Mouse (Mus musculus): Measurements from ENCODE around the gene Msi2. TPM values are rescaled to one million over a fixed set of nuclear protein-coding genes. Genes with fewer than 3 reads are reported as not detected.

The Msi2 gene
- total RNA-seq, 1 experiment from 2014 or later, result 189 TPM

DNA sequence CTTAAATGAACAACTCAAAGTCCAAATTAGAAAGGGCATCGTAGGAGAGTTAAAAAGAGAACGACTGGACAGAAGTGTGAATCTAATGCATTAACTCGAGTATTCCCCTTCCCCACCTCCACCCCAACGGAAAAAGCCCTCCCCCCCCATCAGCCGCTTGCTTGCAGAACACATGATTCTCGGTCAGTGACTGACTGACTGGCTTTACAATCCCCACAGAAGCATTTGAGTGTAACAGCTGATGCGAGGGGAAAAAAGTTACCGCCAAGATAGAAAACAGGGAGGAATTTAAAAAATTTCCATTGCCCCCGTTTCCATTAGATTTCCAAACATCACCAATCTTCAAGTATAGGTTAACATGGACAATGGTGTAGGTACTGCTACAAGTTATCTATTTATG lies 4.8 kb downstream of the Msi2 start:
- DNase-seq, result no peak

DNA sequence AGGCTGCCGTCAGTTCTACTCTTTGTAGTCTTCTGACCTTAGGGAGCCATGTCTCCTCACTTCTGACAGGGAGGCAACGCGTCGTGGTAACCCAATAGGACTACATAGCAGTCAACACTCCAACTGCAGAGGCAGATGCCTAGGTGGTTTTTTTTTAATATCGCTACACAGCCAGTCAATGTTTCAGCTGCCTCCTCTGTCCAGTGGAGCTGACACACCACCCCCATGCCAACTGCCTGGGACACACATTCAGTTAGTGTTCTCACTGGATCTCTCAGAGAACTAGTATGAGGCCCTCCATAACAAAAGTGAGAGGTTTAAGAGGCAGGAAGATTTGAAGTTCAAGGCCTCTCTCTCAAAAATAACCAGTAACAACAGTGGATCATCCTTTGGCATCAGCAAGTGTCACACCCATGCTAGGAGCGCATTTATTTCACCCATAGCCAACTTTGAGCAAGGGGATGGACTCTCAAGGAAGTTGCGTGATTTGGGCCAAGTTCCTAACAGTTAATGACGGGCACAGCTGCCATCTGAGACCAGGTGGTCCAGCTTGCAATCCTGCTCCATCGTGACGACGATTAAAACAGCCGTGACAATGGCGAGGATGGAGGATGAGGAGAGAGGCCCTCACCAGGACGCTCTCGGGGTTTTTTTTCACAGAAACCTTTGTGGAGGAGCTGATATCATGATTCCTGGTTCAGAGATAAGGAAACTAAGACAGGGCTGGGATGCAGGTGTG lies 8.3 kb downstream of the Msi2 start:
- DNase-seq, result no peak

DNA sequence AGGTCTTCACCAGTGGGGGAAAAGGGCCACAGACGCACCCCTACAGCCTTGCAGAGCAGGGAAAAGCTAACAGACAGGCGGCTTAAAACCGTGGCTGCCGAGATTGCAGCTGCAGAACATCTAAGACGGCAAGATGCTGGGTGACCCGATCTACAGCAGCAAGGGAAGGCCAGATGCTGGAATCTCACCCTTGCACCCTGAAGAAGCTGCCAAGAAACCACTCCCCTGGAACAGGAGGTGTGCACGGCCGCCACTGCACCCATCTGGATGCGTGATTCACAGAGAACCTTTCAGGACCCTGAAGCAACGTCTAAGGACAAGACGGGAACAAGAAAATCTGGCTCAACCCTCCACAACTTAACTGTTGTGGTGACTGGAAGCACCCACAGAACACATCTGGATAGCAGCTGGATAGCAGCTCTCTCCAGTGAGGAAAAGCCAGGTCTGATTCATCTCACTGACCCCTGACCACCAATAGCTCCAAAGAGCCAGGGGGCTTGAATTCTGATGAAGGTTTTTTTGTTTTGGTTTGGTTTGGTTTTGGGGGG lies 11.0 kb downstream of the Msi2 start:
- DNase-seq, result no peak

DNA sequence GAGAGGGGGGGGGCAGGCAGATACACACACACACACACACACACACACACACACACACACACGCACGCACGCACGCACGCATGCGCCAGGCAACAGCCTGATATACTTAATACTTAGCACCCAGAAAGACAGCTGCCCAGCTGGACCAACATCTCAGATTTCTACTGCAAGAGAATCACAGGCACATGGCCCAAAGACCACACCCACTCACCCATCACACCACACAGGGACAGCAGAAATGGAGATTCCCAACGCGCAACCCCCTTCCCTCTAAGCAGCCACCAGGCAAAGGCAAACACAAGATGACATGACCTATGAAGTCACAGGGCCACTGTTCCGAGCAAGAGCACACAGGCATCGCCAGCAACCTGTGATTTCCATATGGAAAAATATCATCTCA lies 13.6 kb downstream of the Msi2 start:
- DNase-seq, result no peak

DNA sequence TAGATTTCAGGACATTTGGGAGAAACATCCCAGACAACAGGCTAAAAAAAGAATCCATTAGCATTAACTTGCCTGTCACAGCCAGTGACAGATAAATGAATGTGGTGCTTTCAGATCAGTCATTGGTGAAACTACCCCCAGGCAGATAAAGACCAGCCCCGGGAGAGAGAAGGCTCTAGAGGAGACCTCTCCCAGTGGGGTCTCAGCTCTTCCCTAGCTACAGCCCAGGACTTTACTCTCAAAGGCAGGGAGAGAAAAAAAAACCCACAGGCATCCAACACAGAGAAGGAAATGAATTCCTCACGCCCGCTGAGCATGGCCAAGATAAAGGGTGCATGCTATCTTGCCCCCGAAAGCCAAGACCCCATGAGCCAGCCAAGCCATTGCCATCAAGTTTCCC lies 15.1 kb downstream of the Msi2 start:
- no peak for DNase-seq

DNA sequence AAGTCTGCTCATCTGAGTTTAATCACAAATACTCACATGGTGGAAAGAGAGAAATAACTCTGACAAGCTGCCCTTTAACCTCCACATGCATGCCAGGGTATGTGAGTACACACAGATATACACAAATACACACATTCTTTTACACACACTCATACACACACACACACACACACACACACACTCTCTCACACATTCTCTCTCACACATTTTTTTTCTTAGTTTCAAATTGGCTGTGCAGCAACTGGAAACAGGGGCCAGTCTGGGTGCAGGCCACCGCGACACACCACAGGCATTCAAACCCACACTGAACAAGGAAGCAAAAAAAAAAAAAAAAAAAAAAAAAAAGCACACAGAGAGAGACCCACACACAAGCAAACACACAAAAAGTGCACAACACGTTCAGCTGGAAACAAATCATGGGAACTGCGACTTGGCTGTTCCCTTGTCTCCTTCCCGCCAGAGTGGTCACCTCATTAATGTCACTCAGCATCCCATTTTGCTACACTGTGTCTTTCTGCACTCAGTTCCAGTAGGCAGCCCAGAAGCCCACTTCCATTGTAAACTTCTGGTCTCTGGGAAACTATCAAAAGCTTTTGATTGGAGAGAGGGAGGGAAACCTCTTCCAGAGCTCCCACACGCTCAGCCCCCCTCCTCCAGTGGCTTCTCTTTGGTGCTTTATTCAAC lies 16.2 kb downstream of the Msi2 start:
- no peak for DNase-seq

DNA sequence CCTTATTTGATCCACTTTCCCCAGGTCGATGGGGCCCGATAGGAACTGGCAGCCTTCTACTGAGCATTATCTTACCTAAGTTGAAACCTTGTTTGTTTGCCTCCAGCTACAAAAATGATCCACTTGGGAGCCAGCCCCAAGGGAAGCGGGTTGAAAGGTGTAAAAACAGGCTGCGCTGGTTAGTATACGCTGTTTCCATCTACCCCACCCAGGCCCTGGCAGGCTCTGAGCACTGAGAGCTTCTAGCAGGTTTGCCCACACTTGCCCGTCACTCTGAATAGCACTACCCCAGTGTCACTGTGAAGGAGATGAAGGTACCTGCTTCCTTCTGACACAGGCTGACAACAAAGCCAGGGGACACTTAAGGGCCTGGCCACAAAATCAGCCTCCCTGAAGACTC lies 17.3 kb downstream of the Msi2 start:
- DNase-seq, result no peak

DNA sequence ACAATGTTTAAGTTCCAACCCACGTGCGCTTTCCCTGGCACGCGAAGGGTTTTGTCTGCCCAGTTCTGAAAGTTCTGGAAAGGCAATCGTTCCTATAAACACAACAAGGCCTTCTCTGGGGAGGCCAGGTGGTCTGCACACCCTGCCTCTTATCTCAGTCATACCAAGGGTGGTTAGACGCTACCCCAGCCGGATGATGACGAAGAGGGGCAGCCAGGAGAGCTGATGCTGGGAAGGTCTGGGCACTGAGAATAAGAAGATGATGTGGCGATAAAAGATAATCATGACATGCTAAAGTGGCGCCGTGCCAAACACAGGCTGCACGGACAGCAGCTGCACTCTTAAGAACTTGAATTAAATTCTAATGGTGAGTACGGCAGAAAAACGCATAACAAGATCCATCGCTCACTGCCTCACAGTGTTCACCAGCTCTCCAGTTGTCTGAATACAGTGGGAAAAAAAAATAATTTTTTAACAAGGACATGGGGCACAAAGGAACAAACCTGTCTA lies 18.1 kb downstream of the Msi2 start:
- no peak for DNase-seq

DNA sequence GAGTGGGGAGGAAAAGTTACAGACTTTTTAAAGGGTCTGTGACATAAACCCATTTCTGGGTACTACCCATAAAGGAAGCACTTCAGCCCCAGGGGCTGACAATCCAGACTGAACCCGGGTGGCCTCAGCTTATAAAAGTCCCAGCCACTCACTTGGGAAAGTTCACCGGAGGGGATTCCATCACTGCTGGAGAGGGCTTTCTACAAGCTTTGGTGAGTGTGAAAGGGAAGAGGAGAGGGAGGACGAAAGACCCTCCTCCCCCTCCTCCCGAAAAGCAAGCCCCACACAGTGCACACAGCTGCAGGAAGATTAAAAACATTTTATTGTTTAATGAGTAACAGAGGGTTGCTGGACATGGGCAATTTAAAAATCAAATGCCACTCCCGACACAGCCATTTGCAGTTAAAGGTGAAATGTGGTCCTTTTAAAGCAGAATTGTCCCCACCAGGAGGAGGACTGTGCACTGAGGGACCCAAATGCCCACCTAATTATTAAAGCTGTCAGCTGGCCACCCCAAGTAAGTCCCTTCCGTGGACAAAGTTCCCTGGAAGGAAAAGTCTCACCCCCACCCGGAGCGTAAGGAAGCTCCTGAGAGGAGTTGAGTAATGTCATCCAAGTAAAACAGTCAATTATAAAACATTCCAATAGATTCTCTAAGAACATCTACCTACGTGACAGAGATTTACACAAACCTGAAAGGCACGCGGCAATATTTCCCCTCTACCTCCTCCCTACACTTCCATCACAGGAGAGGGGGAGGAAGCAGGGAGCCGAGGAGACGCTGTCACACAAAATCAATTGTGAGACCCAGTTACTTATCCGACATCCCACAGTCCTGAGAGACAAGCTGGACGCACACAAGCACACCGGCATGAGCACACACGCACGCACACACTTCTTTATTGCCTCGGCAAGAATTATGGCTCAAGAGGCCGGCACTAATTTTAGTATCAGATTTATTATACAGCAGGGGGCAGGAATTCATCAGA lies 24.1 kb downstream of the Msi2 start:
- no peak for DNase-seq

DNA sequence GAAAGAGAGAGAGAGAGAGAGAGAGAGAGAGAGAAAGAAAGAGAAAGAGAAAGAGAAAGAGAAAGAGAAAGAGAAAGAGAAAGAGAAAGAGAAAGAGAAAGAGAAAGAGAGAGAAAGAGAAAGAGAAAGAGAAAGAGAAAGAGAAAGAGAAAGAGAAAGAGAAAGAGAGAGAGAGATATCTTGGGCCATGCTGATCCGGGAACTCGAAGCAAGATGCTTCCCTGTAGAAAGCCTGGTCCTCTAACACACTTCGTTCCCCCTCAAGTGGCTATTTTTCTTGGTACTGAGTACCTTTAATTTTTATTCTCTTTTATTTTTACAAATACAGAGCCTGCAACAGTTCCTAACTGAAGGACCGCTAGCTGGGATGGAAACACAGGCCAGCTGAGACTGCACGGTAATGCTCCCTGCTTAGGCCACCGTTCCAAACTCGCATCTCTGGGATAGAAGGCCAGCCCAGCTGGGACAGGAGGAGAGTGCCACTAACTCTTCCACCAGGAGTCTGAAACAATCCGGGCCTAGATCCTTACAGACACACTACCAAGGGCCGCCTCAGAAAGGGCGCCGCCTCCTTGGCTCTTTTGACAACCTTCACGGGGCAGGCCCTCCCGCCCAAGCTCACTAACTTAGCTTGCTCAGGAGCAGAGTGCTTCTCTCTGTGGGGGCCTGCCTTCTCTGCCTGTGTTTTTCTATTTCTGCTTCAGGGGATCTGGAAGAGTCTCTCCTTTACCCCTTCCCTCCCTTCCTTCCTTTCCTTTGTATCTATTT lies 25.1 kb downstream of the Msi2 start:
- peak; percentile 28 for DNase-seq

DNA sequence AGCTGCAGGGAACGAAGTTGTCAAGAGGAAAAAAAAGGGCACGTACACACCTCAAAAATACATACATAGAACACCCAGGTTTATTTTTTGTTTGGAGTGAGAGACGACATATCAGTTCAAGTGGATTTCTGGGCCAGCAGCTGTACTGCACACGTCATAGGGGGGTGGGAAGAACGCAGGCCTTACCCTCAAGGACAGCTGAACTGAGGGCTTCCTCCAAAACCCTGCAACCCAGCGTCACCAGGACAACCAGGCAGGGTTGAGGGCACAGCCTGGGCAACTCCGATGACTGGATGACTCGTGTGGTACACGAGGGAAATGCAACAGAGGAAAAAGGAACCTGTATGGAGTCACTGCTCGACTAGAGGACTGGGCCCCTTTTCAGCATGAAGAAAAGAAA lies 25.9 kb downstream of the Msi2 start:
- DNase-seq, result peak; percentile 76

DNA sequence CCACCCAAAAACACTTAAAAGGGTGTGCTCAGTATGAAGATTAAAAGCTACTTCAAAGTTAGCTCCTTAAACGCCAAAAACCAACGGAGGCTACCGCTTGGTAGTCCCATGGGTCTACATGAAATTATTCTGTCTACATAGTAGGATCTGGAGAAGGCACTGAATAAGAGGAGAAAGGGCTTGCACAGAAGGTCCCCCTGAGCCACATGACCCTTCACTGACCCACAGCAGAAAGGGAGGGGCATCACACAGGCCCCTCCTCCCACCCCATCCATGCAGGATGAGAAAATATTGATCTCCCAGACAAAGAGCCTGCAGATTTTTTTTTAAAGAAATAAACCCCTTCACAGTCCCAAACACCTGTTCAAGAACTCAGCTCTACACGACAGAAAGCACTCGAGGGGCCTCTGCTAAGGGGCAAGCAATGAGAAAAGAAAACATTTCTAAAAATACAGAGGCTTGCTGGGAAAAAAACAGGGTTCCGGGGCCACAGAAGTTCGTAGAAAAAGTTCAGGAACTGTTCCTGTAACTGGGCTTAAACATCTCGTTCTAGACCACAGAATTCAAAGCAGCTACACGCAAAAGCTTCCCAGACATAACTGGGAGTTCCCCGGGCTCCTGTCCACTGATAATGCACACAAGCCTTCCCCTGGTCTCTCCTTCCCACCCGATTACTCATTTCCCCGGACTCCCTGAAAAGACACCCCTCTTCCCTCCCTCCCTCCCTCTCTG lies 27.6 kb downstream of the Msi2 start:
- no peak for DNase-seq

DNA sequence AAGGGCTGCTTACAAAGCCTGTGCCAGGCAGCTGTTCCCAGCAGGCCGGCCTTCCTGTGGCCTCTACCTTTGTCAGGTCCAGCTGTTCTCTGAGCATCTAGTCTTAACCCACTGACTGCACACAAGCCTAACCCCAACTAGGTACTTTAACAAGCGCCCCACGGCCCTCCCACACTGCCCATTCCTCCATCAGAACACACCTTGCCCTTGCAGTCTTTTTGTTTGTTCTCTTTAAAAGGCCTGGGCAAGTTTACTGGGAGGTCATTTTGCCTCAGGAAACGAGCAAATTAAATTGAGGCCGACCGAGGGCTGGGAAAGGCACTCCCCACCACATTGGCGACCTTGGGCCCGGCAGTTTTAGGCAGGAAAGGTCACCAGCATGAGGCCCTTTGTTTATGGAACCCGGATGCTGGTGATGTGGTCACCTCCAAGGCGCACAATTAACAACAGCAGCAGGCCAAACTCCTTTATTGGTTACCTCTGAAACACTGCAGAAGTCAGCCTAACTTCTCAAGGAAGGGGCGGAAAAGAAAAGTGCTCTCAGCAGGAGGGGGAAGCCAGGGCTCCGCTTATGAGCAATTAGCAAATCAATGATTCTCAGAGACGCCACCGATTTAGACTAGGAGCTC lies 28.4 kb downstream of the Msi2 start:
- peak; percentile 35 for DNase-seq

DNA sequence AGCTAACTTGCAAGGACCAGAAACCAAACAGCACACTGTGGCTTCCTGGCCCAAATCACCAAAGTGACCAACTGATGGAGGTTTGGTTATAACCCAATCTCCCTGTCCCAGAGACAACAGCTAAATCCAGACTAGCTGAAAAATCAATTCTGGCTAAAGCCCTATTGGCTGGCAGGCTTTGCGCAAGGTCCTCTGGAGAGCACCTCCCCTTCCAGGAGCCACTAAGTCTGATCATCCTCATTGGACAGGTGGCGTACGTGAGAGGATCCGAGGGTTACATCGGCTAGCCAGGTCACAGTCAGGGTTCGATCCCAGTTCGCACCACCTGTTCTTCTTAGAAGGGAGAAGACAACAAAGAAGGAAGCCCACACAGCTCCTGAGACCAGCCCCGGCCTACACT lies 29.7 kb downstream of the Msi2 start:
- DNase-seq, result no peak

DNA sequence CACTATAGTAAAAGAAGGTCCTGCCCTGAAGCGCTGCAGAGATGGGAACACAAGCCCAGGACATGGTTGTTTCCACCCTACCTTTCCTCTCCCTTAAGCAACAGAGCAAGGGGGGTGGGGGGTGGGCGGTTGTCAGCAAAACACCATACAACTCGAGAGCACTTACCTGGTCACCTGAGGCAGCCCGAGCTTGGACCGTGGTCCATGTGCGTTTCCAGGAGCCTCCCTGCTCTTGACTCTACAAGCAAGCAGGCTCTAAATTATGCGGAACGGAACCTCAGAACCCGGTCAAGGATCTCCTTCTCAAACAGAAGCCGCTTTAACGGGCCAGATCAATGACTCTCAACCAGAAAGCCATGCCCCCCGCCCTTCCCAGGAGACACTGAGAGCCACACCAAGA lies 30.6 kb downstream of the Msi2 start:
- DNase-seq, result no peak

DNA sequence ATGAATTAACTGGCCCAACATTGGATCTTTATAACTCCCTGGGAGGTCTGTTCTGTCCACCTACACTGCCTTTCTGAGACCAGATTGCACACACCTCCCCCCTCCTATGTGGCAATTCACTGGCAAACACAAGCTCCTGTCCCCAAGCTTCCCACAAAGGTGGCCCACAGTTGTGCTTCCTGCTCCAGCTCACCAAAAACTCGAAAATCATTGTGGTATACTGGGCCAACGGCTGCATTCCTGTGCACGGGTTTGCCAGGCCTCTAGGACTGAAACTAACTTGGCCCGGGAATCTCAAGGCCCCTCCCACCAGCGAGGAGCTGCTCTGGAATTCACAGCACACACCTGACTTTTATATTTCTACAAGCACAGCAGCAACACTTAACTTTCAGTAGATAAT lies 31.3 kb downstream of the Msi2 start:
- no peak for DNase-seq

DNA sequence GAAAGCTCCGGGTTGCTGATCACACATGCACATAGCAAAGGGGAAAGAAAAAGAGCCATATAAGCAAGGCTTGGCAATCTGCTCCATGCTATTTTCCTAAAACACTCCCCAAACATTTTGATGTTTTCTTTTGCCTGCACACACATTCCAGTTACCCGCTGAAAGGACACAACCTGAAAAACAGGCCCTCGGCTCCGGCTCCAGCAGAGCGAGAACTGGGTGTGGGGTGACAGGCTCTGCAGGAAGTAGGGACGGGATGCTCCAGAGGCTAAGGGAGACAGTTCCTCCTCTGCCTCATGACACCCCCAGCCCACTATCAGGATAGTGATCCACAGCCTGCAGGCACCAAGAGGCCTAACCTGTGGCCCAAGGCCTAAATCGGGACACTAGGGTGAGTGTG lies 32.3 kb downstream of the Msi2 start:
- DNase-seq, result no peak

DNA sequence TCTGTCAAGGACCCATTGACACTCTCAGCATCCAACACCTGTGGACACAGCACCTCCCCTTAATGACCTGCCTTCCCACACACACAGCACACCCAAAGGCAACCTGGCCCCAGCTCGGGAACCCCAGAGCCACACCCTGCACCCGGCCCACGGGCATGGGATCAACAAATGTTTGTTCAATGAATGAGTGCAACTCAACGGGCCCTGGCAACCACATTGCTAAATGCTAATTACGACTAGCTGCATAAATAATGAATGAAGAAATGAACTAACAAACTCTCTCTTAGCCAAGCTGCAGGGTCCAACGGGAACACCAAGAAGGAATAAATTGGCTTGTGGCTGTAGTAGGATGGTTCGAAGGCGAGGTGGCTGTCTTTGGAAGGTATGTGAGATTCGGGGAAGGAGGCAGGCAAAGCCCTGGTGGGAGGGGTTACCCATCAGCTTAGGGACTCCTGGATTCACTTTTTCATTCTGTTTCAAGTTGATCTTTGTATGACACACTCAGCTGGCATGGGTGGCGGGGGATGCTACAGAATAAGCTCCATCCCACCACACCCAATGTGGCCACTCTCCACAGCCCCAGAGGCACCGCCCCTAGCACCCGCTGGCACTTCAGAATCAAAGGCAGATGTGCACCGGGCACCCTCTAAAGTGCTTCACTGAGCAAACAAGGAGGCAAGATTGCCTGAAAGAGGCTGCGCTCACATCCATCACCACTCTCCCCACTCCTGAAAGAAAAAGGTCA lies 35.1 kb downstream of the Msi2 start:
- no peak for DNase-seq

DNA sequence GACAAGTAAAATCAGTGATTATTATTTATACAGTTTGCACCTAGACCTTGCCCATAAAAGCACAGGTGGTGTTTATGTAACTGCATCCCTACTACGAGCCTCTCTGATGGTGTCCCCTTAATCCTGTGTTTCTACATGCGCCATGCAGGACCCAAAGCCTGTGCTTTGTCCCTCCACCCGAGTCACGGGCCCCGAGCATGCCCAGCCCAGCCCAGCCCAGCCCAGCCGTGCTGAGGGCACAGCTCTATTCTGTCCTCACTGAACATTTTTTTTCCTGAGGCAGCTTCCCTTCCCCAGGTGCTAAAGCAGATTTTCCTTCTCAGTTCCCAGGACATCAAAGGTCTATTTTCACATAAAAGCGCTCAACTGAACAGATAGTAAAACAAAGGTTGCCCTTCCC lies 41.0 kb downstream of the Msi2 start:
- no peak for DNase-seq

DNA sequence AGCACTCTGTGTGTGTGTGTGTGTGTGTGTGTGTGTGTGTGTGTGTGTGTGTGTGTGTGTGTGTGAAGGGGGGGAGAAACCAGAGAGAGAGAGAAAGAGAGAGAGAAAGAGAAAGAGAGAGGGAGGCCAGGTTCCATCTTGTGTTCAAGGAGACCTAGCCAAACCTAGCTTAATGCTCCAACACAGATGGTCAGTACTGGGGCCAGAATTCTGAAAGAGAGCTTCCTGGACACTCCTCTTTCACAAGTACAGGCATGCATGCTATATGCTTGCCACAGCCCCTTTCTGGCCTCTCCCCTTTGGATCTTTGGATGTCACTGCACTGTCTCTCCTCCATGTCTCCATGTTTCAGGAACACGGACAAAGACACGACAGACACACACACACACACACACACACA lies 41.7 kb downstream of the Msi2 start:
- no peak for DNase-seq
